Mouse (Mus musculus): ENCODE data around the gene Ccdc162. TPM values are rescaled to one million over a fixed set of nuclear protein-coding genes. Genes with fewer than 3 reads are reported as not detected.
"Not testable (repeated sequence)": the region's sequence is repeated elsewhere in the genome, so short reads cannot be mapped to it uniquely, and the experiment has no call there.

Ccdc162 gene
- polyA plus RNA-seq, 1 experiment from 2014 or later, result 0.71 TPM

DNA sequence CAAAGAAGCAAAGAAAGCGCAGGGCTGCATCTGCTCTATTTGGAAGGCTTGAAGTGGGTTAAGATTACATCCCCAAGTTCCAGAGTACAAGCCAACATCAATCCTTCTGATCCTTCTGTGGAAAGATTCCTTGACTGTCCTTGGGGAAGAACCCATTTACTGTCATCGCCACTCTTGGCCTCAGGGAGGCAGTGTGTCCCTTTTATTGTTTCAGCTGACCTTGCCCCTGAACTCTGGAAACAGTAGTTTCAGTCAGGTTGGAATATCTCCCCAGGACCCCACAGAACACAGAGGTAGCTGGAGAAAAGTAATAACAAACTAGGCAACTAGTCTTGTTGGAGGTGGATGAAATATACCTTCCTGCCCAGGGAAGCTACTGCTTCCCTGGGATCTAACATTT is 207.3 kb downstream of the Ccdc162 start:
- WGBS, result 41% methylated on average over 2 of the region's 2 CpGs
- Histone ChIP-seq H3K27ac (no peak overlapping the region), H3K4me1 (replicated peaks) (no peaks in the 10 kb centered on the region), H3K4me3 (replicated peaks) (no peak overlapping the region), H3K4me2 (no peak overlapping the region), H3K9ac (replicated peaks) (no peak overlapping the region), H3K9me3 (no peaks in the 10 kb centered on the region), H3K27me3 (no peaks in the 10 kb centered on the region), H3K36me3 (no peaks in the 10 kb centered on the region)
- ATAC-seq (ENCODE audit: insufficient number of reproducible peaks, insufficient read depth, low FRiP score, low TSS enrichment, low read depth), result no peak

DNA sequence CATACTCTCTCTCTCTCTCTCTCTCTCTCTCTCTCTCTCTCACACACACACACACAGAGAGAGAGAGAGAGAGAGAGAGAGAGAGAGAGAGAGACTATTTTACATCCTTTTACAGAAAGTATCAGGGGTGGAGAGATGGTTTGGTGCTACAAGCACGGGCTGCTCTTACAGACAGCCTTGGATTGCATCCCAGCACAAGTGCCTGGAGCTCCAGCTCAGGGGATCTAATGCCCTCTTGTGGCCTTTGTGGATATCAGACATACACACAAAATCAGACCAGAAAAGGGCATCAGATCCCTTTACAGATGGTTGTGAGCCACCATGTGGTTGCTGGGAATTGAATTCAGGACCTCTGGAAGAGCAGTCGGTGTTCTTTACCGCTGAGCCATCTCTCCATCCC is 211.0 kb downstream of the Ccdc162 start:
- not testable (repeated sequence) for H3K36me3 ChIP-seq; H3K4me3 ChIP-seq (replicated peaks); H3K4me2 ChIP-seq; ATAC-seq (ENCODE audit: insufficient number of reproducible peaks, insufficient read depth, low FRiP score, low TSS enrichment, low read depth); H3K27me3 ChIP-seq; H3K9ac ChIP-seq (replicated peaks); H3K27ac ChIP-seq; H3K4me1 ChIP-seq (replicated peaks); H3K9me3 ChIP-seq
- 3% methylated on average over 3 of the region's 3 CpGs for WGBS

- no peak overlapping the region for H3K4me2 ChIP-seq
- no peaks in the 10 kb centered on the region for H3K9me3 ChIP-seq
- no peaks in the 10 kb centered on the region for H3K36me3 ChIP-seq
- no peak overlapping the region for H3K9ac ChIP-seq (replicated peaks)
- no peaks in the 10 kb centered on the region for H3K4me1 ChIP-seq (replicated peaks)
- H3K4me3 ChIP-seq (replicated peaks), result no peak overlapping the region
- ATAC-seq (ENCODE audit: insufficient number of reproducible peaks, insufficient read depth, low FRiP score, low TSS enrichment, low read depth), result no peak
- no peak overlapping the region for H3K27ac ChIP-seq
- 92% methylated on average over 1 of the region's 1 CpGs for WGBS
- H3K27me3 ChIP-seq, result no peaks in the 10 kb centered on the region
These were observed 211.4 kb downstream of the Ccdc162 start for GRCm38 (mm10) chr10:41504996-41505395.

GRCm38 (mm10) chr10:41500941-41501340 is 215.5 kb downstream of the Ccdc162 start:
- no peak overlapping the region for H3K4me2 ChIP-seq
- 76% methylated on average over 4 of the region's 4 CpGs for WGBS
- no peak overlapping the region for H3K27ac ChIP-seq
- no peaks in the 10 kb centered on the region for H3K4me1 ChIP-seq (replicated peaks)
- H3K27me3 ChIP-seq, result no peaks in the 10 kb centered on the region
- H3K36me3 ChIP-seq, result no peaks in the 10 kb centered on the region
- H3K9me3 ChIP-seq, result no peaks in the 10 kb centered on the region
- ATAC-seq (ENCODE audit: insufficient number of reproducible peaks, insufficient read depth, low FRiP score, low TSS enrichment, low read depth), result no peak
- H3K9ac ChIP-seq (replicated peaks), result no peak overlapping the region
- H3K4me3 ChIP-seq (replicated peaks), result no peak overlapping the region

DNA sequence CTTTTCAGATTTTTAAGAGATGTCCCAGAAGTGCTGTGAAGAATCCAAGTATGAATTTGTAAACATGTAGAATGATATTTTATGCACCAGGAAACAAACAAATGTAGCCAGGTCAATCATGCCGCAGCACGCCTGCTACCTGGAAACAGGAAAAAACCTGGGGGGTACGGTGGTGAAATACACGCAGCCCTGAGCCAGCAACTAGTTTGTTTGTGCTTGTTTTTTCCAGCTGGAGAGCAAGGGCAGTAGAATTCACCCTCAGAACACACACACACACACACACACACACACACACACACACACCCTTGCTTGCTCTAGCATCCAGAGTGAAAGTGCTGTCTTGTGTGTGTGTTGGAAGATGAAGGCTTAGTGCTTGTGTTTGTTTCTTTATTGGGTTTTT is 225.3 kb downstream of the Ccdc162 start:
- WGBS, result 44% methylated on average over 4 of the region's 4 CpGs
- no peaks in the 10 kb centered on the region for H3K9me3 ChIP-seq
- no peak overlapping the region for H3K9ac ChIP-seq (replicated peaks)
- H3K27me3 ChIP-seq, result no peaks in the 10 kb centered on the region
- H3K27ac ChIP-seq, result no peak overlapping the region
- no peak for ATAC-seq (ENCODE audit: insufficient number of reproducible peaks, insufficient read depth, low FRiP score, low TSS enrichment, low read depth)
- no peak overlapping the region; the same call in 1 of the 2 replicates for H3K4me2 ChIP-seq
- no peak overlapping the region for H3K4me3 ChIP-seq (replicated peaks)
- H3K36me3 ChIP-seq, result peaks cover 26% of the 10 kb centered on the region
- peaks cover 18% of the 10 kb centered on the region for H3K4me1 ChIP-seq (replicated peaks)

- 1% methylated on average over 29 of the region's 29 CpGs for WGBS
- Histone ChIP-seq H3K27ac (peak overlapping the region; percentile 54), H3K9ac (replicated peaks) (peak overlapping the region; percentile 73), H3K36me3 (peaks cover 32% of the 10 kb centered on the region), H3K4me1 (replicated peaks) (peaks cover 18% of the 10 kb centered on the region), H3K4me2 (peak overlapping the region; percentile 98), H3K9me3 (no peaks in the 10 kb centered on the region), H3K4me3 (replicated peaks) (peak overlapping the region; percentile 56), H3K27me3 (no peaks in the 10 kb centered on the region)
- ATAC-seq (ENCODE audit: insufficient number of reproducible peaks, insufficient read depth, low FRiP score, low TSS enrichment, low read depth), result peak; percentile 43; the same call in 1 of the 2 replicates
These were observed 225.9 kb downstream of the Ccdc162 start for GRCm38 (mm10) chr10:41490518-41490873.

- Histone ChIP-seq H3K9me3 (no peaks in the 10 kb centered on the region), H3K27ac (peak within 1 kb of the TSS; percentile 85), H3K36me3 (peaks cover 38% of the 10 kb centered on the region), H3K4me2 (peak within 1 kb of the TSS; percentile 98), H3K9ac (replicated peaks) (peak within 1 kb of the TSS; percentile 73), H3K4me1 (replicated peaks) (peaks cover 18% of the 10 kb centered on the region), H3K4me3 (replicated peaks) (peak within 1 kb of the TSS; percentile 56), H3K27me3 (no peaks in the 10 kb centered on the region)
- 1% methylated on average over 47 of the region's 50 CpGs for WGBS
- peak; percentile 93 for ATAC-seq (ENCODE audit: insufficient number of reproducible peaks, insufficient read depth, low FRiP score, low TSS enrichment, low read depth)
These were observed 226.5 kb downstream of the Ccdc162 start, which contains the start of the genes Smpd2 and Ppil6 for GRCm38 (mm10) chr10:41489708-41490517. Smpd2 (minus strand) TSS chr10:41490369. Ppil6 (plus strand) TSS chr10:41490439.

GRCm38 (mm10) chr10:41489294-41489693 is 227.1 kb downstream of the Ccdc162 start:
- Histone ChIP-seq H3K9me3 (no peaks in the 10 kb centered on the region), H3K4me3 (replicated peaks) (peak overlapping the region; percentile 56), H3K9ac (replicated peaks) (peak overlapping the region; percentile 73), H3K4me1 (replicated peaks) (peaks cover 18% of the 10 kb centered on the region), H3K27me3 (no peaks in the 10 kb centered on the region), H3K27ac (peak overlapping the region; percentile 85; the same call in 1 of the 2 replicates), H3K4me2 (peak overlapping the region; percentile 98), H3K36me3 (peaks cover 44% of the 10 kb centered on the region)
- no peak for ATAC-seq (ENCODE audit: insufficient number of reproducible peaks, insufficient read depth, low FRiP score, low TSS enrichment, low read depth)
- WGBS, result 23% methylated on average over 8 of the region's 8 CpGs

GRCm38 (mm10) chr10:41488877-41489276 is 227.6 kb downstream of the Ccdc162 start:
- Histone ChIP-seq H3K4me3 (replicated peaks) (peak overlapping the region; percentile 56), H3K27ac (no peak overlapping the region), H3K36me3 (peaks cover 48% of the 10 kb centered on the region), H3K9ac (replicated peaks) (peak overlapping the region; percentile 73), H3K9me3 (no peaks in the 10 kb centered on the region), H3K4me1 (replicated peaks) (peaks cover 18% of the 10 kb centered on the region), H3K4me2 (peak overlapping the region; percentile 98), H3K27me3 (no peaks in the 10 kb centered on the region)
- WGBS, result 55% methylated on average over 7 of the region's 7 CpGs
- no peak for ATAC-seq (ENCODE audit: insufficient number of reproducible peaks, insufficient read depth, low FRiP score, low TSS enrichment, low read depth)

Small RNA genes within 50 kb of the gene (microRNA-seq; reads per million reads assigned to microRNA genes)
- not detected for gene Mir3473b

Other genes starting within 250 kb of the Ccdc162 start
- gene Mical1, start 240.3 kb downstream of the Ccdc162 start, polyA plus RNA-seq (2016; fragmentation: Nextera tagmentation; extraction: Ambion mirVana), result 64.2 and 72.3 TPM in 2 replicates
- 64.3 and 64.7 TPM in 2 replicates for gene Smpd2, start 226.3 kb downstream of the Ccdc162 start, polyA plus RNA-seq (2016; fragmentation: Nextera tagmentation; extraction: Ambion mirVana)
- gene Ppil6, start 226.2 kb downstream of the Ccdc162 start, polyA plus RNA-seq (2016; fragmentation: Nextera tagmentation; extraction: Ambion mirVana), result 0.60 and 0.64 TPM in 2 replicates
- 170 and 176 TPM in 2 replicates for gene Cd164, start 197.2 kb downstream of the Ccdc162 start, polyA plus RNA-seq (2016; fragmentation: Nextera tagmentation; extraction: Ambion mirVana)
- 22.3 and 24.8 TPM in 2 replicates for gene Cep57l1, start 93.2 kb upstream of the Ccdc162 start, polyA plus RNA-seq (2016; fragmentation: Nextera tagmentation; extraction: Ambion mirVana)
- 38.6 and 41.0 TPM in 2 replicates for gene Sesn1, start 93.3 kb upstream of the Ccdc162 start, polyA plus RNA-seq (2016; fragmentation: Nextera tagmentation; extraction: Ambion mirVana)

Measured in limb, embryonic 12.5 days (tissue).